Mouse (Mus musculus) midbrain, embryonic 13.5 days (tissue): ENCODE data around the gene Espl1. TPM values are rescaled to one million over a fixed set of nuclear protein-coding genes. Genes with fewer than 3 reads are reported as not detected.
A peak's percentile ranks its signal among the peaks of the same experiment; 100 is the strongest.

Source experiments
- ATAC-seq: fragments of 200-750 bp; cut with Nextera tagmentation; 2 replicates; pipeline ENCODE4 v1.8.0; 2017; ENCODE audit warnings: mild to moderate bottlenecking, moderate TSS enrichment, moderate library complexity
- H3K27ac ChIP-seq: fragments of 300-500 bp; sonication (generic); 2 replicates; pipeline ENCODE4 v1.5.1; 2015; ENCODE audit warnings: inconsistent platforms, mild to moderate bottlenecking, moderate library complexity
- H3K27me3 ChIP-seq: fragments of 300-500 bp; sonication (generic); 2 replicates; pipeline ENCODE4 v1.6.1; 2015; ENCODE audit warnings: mild to moderate bottlenecking, inconsistent platforms
- H3K36me3 ChIP-seq: fragments of 300-500 bp; sonication (generic); 2 replicates; pipeline ENCODE4 v1.6.1; 2015; ENCODE audit warnings: mild to moderate bottlenecking, inconsistent platforms
- H3K4me1 ChIP-seq: fragments of 300-500 bp; sonication (generic); replicated peaks from 2 replicates; pipeline ENCODE4 v1.6.1; 2015; ENCODE audit warnings: inconsistent platforms
- H3K4me2 ChIP-seq: fragments of 300-500 bp; sonication (generic); replicated peaks from 2 replicates; pipeline ENCODE4 v1.6.1; 2015; ENCODE audit warnings: moderate library complexity, mild to moderate bottlenecking, inconsistent platforms
- H3K4me3 ChIP-seq: fragments of 300-500 bp; sonication (generic); replicated peaks from 2 replicates; pipeline ENCODE4 v1.5.1; 2015; ENCODE audit warnings: mild to moderate bottlenecking, inconsistent platforms
- H3K9ac ChIP-seq: fragments of 300-500 bp; sonication (generic); replicated peaks from 2 replicates; pipeline ENCODE4 v1.6.1; 2015; ENCODE audit warnings: mild to moderate bottlenecking, inconsistent platforms
- H3K9me3 ChIP-seq: fragments of 300-500 bp; sonication (generic); 2 replicates; pipeline ENCODE4 v1.6.1; 2016; ENCODE audit warnings: mild to moderate bottlenecking, inconsistent platforms
- WGBS: fragments of 180-500 bp; shearing (Covaris S2); methylation state at CpG from one replicate; pipeline ENCODE4 v1.1.7; 2015; 5-methylcytosine and 5-hydroxymethylcytosine counted together
- polyA plus RNA-seq: library from polyadenylated mRNA; unstranded; fragments of >200 nt; fragmentation: Nextera tagmentation; extraction: Ambion mirVana; gene quantifications from 2 replicates; pipeline ENCODE4 v1.2.1, GENCODE M21; 2015

Gene Espl1
- polyA plus RNA-seq: 11.0 and 13.3 TPM in 2 replicates

DNA sequence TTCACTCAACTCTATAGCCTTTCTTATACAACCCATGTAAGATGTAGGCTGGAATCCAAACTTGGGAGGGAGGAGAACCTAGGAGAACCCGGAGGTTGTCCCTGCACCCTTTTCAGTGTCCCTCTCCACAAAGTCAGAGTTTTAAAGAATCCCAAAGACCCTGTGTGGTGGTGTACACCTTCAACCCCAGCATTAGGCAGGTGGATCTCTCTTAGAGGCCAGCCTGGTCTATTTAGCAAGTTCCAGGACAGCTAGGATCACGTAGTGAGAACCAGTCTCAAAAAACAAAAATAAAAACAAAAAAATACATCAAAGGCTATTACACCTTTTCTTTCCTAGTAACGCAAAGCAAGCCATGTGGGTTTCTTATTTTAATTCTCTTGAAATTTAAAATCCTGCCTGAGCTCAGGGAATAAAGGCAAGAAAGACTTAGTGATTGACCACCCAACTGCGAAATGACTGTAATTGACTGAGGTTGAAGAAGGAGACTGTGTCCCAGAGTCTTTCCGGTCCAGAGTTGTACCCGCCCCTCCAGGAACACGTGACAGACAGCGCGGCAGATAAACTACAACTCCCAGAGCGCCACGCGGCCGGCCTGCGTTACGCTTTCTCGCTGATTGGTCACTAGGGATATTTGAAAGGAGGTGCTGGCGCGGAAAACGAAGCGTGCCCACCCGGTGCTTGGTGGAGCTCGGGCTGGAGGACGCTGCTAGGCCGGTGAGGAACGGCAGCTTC lies at the start of gene Espl1:
Espl1 (plus strand) TSS at position 634 of the 735 bp plus-strand sequence.
- 7% methylated on average over 25 of the region's 25 CpGs for WGBS
- Histone ChIP-seq H3K27me3 (no peaks in the 10 kb centered on the region), H3K9ac (peak within 1 kb of the TSS; percentile 49; the same call in 1 of the 2 replicates), H3K36me3 (peaks cover 19% of the 10 kb centered on the region), H3K4me2 (peak within 1 kb of the TSS; percentile 88), H3K4me1 (peaks cover 11% of the 10 kb centered on the region), H3K4me3 (peak within 1 kb of the TSS; percentile 54), H3K9me3 (no peaks in the 10 kb centered on the region), H3K27ac (0 out of 2 replicates have a peak within 1 kb of the TSS, but pooled peaks have one; percentile 25)
- ATAC-seq: peak; percentile 98

DNA sequence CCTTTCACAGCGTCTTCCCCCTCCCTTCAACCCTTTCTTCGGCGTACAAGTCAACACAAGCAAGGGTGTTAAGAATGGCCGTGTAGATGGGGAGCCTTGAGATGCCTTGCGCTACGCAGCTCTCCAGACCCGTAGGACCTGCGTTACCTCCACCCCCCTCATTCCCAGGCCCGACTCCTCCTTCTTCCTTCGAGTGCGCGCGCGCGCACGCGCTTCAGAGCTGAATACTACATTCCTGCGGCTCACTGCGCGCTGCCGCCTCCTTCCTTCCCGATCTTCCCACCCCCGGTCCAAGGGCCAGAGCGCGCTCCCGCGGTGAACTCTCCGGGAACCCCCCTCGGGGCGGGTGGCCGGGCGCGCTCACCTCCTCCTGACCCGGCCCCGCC lies 49.2 kb upstream of the Espl1 start:
- peaks cover 89% of the 10 kb centered on the region for H3K27me3 ChIP-seq
- WGBS: 0% methylated on average over 31 of the region's 35 CpGs
- no peaks in the 10 kb centered on the region for H3K36me3 ChIP-seq
- peak overlapping the region; percentile 94 for H3K4me2 ChIP-seq
- ATAC-seq: peak; percentile 84
- H3K27ac ChIP-seq: 0 out of 2 replicates have a peak overlapping the region, but pooled peaks have one; percentile 64
- H3K9me3 ChIP-seq: no peaks in the 10 kb centered on the region
- H3K4me3 ChIP-seq: peak overlapping the region; percentile 53
- H3K4me1 ChIP-seq: peaks cover 50% of the 10 kb centered on the region
- peak overlapping the region; percentile 69 for H3K9ac ChIP-seq

GRCm38 (mm10) chr15:102247252-102248130 lies 48.6 kb upstream of the Espl1 start:
- peaks cover 84% of the 10 kb centered on the region for H3K27me3 ChIP-seq
- no peaks in the 10 kb centered on the region for H3K36me3 ChIP-seq
- H3K9ac ChIP-seq: peak overlapping the region; percentile 69
- H3K9me3 ChIP-seq: no peaks in the 10 kb centered on the region
- H3K4me3 ChIP-seq: peak overlapping the region; percentile 53
- 0 out of 2 replicates have a peak overlapping the region, but pooled peaks have one; percentile 26 for H3K27ac ChIP-seq
- H3K4me1 ChIP-seq: peaks cover 50% of the 10 kb centered on the region
- WGBS: under 1% methylated on average over 55 of the region's 65 CpGs
- ATAC-seq: peak; percentile 31
- peak overlapping the region; percentile 94 for H3K4me2 ChIP-seq

- Histone ChIP-seq H3K27ac (0 out of 2 replicates have a peak overlapping the region, but pooled peaks have one; percentile 26), H3K4me2 (peak overlapping the region; percentile 94), H3K4me1 (peaks cover 47% of the 10 kb centered on the region), H3K36me3 (no peaks in the 10 kb centered on the region), H3K9me3 (no peaks in the 10 kb centered on the region), H3K9ac (peak overlapping the region; percentile 69), H3K4me3 (peak overlapping the region; percentile 53), H3K27me3 (peaks cover 82% of the 10 kb centered on the region)
- 8% methylated on average over 8 of the region's 8 CpGs for WGBS
- no peak for ATAC-seq
Measured at GRCm38 (mm10) chr15:102248131-102248811, 47.8 kb upstream of the Espl1 start.

DNA sequence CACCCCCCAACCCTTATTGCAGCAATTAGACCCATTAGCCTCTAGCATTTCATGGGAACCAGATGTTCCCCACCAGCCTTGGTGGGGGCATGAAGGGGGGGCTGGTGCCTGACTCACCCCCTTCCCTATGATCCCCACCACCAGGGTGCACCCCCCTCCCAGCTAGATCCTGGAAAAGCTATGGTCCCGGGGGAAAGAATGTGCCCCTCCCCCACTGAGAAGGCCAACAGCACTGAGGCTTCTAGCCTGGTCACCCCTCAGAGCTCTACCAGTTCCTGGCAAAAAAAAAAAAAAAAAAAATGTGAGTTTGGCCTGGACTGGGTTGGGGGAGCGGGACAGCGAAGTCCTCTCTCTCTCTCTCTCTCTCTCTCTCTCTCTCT lies 47.3 kb upstream of the Espl1 start:
- Histone ChIP-seq H3K4me3 (no peak overlapping the region), H3K9ac (no peak overlapping the region), H3K27ac (no peak overlapping the region), H3K27me3 (peaks cover 82% of the 10 kb centered on the region), H3K36me3 (no peaks in the 10 kb centered on the region), H3K9me3 (no peaks in the 10 kb centered on the region), H3K4me2 (no peak overlapping the region), H3K4me1 (peaks cover 42% of the 10 kb centered on the region)
- ATAC-seq: no peak
- WGBS: 0% methylated on average over 1 of the region's 3 CpGs

DNA sequence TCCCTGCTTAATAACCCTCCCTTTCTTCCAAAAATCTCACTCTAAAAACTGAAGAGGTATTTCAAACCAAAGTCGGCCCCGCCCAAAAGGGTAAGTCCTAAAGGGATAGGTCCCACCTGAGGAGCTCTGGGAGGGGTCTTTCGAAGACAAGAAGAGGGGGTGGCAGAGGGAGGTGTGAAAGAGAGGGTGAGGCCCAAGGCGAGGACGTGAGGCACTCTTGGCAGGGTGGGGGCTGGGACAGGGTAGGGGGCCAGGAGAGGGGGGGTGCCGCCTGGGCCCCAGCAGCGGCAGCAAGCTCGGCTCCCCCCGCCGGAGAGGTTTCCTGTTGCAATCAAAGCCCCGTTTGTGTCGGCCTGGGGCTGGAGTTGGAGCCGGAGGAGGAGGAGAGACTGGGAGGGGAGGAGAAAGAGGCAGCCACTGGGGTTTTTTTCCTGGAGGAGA lies 46.8 kb upstream of the Espl1 start:
- WGBS: 3% methylated on average over 13 of the region's 13 CpGs
- no peak for ATAC-seq
- H3K4me2 ChIP-seq: no peak overlapping the region

DNA sequence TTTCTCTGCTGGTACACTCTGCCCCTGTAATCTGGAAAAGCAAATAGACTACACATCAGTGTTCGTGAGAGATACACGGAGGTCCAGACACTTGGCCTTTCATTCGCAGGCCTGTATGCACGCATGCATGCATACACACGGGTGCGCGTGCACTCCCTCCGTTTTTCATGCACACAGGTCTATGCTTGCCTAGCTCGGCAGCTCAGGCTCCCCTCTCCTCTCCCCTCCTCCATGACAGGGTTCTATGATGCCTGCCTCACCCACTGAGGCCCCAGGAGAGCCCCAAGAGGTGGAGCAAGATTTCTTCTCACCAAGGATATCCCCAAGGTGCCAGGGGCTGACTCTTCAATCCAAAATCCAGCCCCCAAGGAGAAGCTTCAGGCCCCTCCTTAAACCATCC lies 46.1 kb upstream of the Espl1 start:
- Histone ChIP-seq H3K4me2 (no peak overlapping the region), H3K4me1 (peaks cover 38% of the 10 kb centered on the region), H3K4me3 (no peak overlapping the region), H3K27me3 (peaks cover 79% of the 10 kb centered on the region), H3K27ac (no peak overlapping the region), H3K9me3 (no peaks in the 10 kb centered on the region), H3K9ac (no peak overlapping the region), H3K36me3 (no peaks in the 10 kb centered on the region)
- 49% methylated on average over 9 of the region's 9 CpGs for WGBS
- no peak for ATAC-seq

More for the DNA sequence above, 46.8 kb upstream of the Espl1 start:
- no peaks in the 10 kb centered on the region for H3K36me3 ChIP-seq
- 0 out of 2 replicates have a peak overlapping the region, but pooled peaks have one; percentile 19 for H3K9ac ChIP-seq
- H3K4me3 ChIP-seq: no peak overlapping the region
- H3K9me3 ChIP-seq: no peaks in the 10 kb centered on the region
- H3K27me3 ChIP-seq: peaks cover 81% of the 10 kb centered on the region
- H3K4me1 ChIP-seq: peaks cover 42% of the 10 kb centered on the region
- H3K27ac ChIP-seq: no peak overlapping the region

GRCm38 (mm10) chr15:102250521-102250920 lies 45.5 kb upstream of the Espl1 start:
- Histone ChIP-seq H3K9ac (no peak overlapping the region), H3K27ac (no peak overlapping the region), H3K27me3 (peaks cover 79% of the 10 kb centered on the region), H3K36me3 (no peaks in the 10 kb centered on the region), H3K9me3 (no peaks in the 10 kb centered on the region), H3K4me1 (peaks cover 34% of the 10 kb centered on the region), H3K4me2 (no peak overlapping the region), H3K4me3 (no peak overlapping the region)
- ATAC-seq: no peak
- WGBS: 56% methylated on average over 5 of the region's 5 CpGs

DNA sequence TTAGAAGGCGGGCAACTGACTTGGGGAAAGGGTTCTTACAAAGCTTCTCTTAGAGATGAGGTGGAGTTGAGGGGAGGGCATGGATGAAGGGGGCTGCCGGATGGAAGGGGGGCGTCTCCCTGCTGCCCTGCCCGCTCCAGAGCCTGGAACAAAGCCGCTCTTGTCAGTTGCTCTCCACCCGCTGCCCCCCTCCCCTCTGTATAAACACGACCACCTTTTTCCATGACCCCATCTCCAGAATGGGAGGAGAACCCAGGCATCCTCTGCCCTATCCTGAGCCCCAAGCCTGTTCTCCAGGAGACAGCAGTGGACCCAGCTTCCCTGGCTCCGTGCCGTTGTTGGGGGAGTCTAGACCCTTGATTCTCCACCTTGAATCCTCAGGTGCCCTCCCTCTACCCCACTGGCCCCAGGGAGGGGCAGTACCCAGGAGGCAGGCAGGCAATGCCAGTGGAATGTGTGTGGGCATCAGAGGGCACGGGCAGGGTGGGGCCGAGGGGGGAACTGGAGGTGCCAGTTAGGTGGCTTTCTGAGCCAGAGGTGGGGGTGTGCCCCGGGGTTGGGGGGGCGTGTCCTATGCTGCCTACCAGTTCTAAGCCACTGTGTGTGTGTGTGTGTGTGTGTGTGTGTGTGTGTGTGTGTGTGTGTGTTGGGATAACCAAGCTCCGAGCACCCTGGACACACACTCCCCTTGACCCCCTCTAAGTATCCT lies 40.4 kb upstream of the Espl1 start:
- Histone ChIP-seq H3K4me1 (peaks cover 25% of the 10 kb centered on the region), H3K27ac (no peak overlapping the region), H3K4me3 (no peak overlapping the region), H3K9me3 (no peaks in the 10 kb centered on the region), H3K9ac (no peak overlapping the region), H3K27me3 (peaks cover 82% of the 10 kb centered on the region), H3K36me3 (no peaks in the 10 kb centered on the region), H3K4me2 (no peak overlapping the region)
- ATAC-seq: no peak
- WGBS: 47% methylated on average over 13 of the region's 14 CpGs

DNA sequence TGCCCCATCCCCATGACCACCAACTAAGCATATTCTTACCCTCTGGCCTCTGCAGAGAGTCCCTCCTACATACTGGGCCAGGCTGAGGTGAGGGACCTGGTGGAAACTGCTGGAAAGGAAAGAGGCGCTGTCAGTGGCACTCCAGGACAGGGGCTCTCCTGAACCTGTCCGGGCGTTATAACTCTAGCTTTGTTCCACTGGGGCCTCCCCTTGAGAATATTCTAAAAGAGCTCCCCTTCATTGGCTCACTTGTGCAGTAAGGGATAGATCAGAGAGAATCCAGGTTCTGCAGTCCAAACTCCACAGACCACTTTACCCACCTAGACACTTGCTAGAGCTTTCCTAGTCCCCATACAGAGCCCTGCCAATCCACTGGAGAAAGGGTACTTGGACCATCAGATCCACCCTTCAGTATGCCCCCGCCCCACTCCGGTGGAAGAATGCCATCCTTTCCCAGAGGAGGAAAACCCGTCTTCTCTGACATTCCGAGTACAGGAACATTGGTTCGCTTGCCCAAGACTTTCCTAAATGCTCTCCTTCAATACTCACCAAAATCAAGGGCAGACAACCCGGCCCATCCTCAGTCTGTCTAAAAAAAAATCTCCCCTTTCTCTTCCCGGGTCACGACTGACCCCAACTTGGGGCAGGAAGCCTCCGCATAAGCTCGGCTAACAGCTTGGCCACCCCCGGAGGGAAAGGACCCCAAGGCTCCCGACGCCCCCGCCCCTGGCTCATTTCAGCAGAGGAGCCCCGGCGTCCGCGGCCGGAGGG lies 39.5 kb upstream of the Espl1 start:
- Histone ChIP-seq H3K27ac (no peak overlapping the region), H3K4me3 (peak overlapping the region; percentile 51), H3K9ac (peak overlapping the region; percentile 69), H3K36me3 (no peaks in the 10 kb centered on the region), H3K4me1 (peaks cover 25% of the 10 kb centered on the region), H3K27me3 (peaks cover 74% of the 10 kb centered on the region), H3K9me3 (no peaks in the 10 kb centered on the region), H3K4me2 (peak overlapping the region; percentile 90)
- WGBS: 8% methylated on average over 22 of the region's 22 CpGs
- ATAC-seq: 0 out of 2 replicates have a peak, but pooled peaks have one; percentile 9
